Mouse (Mus musculus) spleen, postnatal 10 days (tissue): ENCODE results near the gene Gm17482.

Experiments
- DNase-seq, 2 experiments: peaks; one replicate each; pipeline ENCODE4 v3.0.0; 2021 to 2022; ENCODE audit warnings: low spot score in 2 of 2

The Gm17482 gene

DNA sequence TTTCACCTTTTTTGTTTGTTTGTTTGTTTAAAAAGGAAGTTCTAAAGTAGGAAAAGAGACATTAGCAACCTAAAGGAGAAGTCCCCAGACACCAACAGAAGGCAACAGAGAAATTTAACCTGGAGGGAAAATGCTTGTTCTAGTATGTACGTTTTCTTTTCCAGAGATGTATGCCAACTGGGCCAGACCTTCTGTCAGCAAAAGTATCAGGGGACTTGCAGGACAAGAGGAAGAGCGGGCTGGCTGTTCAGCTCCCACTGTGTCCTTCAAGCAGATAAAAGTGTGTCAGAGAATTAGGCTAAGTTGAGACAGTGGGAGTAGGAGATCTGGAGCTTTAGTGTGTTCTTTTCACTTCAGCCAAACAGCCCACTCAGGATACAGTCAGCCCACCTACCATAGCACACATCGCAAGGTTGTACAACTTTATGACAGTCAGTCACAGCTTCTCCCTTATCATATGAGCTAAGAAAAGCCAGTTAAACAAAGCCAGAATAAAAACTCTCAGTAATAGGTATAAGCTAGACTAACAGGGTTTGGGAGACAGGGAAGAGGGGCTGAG, 18.4 kb downstream of the Gm17482 start:
- no peak for DNase-seq

DNA sequence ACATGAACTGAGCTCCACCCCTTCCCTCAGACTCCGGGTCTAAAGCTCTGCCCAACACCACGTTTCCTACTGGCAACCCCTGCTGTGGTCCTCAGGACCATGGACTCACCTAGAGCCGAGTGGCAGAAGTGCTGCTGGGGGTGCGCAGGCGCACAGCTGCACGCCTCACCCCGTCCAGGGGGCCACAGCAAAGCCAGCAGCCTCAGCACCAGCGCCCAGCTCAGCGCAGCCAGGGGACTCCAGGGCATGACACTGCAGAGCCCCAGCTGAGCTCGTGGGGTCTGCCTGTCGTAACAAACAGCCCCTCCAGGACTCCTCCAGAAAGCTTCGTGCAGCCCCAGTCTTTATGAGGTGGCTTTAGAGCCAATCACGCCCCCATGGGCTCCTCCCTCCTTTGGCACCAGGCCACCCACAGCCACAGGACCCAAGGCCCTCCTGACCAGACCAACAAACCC, 24.4 kb downstream of the Gm17482 start:
- no peak for DNase-seq

DNA sequence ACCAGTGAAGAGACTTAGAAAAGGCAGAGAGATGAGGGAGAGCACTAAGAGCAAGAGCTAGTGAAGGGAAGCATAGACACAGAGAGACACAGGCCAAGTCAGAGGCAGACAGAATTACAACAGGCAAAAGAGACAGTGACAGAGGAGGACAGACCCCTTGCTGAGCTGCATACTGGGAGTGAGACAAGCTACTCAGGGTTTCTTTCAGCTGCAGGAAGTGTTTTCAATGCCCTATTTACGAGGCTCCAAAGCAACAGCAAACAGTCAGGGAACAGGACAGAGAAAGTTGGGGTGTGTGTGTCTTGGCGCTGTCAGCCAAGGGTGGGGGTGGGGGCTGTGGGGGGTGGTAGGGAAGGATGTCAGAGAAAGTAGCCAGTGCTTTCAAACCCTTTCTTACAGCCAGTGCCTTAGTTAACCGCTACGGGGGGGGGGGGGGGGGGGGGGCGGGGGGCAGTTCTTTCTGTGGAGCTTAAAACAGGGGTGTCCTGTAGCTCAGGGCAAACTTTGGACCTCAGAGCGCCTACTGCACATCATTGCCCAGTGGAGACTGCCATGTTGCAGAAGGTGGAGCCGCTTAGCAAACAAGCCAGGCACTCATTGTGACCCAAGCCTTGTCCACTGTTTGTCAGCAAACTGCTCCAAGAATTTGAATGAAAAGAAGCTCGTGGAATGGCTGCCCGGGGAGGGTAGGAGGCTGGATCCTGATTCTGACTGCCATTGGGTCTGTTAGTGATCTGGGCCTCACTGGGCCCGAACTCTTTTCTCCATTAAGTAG, 25.1 kb downstream of the Gm17482 start, which contains the start of gene Timp4:
Timp4 (minus strand) TSS at position 107 of the 775 bp plus-strand sequence.
- DNase-seq = no peak

DNA sequence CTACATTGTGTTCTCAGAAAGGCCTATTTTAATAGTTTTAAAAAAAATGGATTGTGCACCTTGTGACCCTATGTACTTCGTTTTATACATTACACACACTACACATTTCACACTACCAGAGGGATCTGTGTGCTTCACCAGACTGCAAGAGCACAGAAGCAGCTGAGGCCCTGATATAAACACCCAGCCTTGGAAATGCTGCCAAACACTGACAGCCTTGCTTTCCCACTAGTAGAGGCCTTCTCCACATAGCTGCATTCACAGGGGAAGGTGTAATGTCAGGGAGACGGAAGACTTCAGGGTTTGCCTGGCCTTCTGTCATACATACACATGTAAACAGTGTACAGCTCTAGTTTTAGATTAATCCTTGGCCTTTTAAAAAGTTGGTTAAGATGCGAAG, 28.0 kb downstream of the Gm17482 start:
- DNase-seq = no peak

DNA sequence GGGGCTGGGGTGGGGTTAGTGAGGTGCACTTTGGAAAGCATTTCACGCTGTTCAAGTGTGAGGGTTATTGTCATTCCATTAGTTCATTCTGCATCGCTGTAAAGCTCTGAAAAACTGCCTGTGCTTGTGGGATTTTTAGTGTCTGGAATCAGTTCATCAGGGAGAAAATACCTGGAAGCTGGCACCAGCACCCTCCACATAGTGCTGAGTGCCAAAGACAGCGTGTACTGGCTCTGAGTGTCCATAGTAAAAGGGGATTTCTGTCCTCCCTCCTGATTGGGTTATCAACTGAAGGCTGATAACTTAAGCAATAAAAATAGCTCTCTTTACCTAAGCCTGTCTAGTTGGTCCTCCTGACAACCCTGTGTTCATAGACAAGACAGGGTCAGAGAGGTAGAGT, 33.4 kb downstream of the Gm17482 start:
- DNase-seq = no peak

DNA sequence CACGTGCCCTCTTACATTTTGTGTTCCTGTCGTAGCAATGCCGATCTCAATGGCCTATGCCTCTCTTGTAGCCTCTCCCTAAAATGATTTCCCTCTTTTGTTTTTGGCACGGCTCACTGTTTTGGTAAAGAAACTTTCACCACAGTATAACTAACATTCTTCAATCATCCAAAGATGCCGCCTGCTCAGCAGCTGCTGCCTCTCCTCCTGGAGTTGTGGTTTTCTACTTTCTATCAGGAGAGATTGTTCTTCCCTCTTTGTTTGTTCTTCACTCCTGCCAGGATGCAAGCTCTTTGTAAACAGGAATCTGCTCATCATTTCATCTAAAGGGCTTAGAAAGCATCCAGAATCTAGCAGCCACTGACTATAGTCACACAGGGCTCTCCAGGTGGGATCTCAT, 39.6 kb downstream of the Gm17482 start:
- no peak for DNase-seq

DNA sequence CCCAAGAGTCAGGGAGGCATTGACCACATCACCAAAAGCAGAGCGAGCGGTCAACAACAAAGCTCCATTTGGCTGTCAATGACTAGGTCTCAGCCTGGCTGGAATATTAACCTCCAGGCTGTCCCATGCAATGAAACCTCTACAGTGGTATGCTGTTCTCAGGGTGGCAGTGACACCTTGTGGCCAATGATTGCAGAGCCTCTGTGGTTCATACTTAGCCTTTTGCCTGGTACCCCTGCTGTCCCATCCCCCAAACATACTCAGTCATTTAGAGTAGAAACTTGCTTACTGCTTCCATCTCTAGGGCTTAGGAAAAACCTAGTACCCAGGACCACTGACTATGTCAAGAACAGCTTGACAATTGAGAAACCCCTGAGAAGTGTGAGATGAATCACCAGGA, 40.8 kb downstream of the Gm17482 start:
- DNase-seq = peak in 1 of 2 experiments; percentile 43

DNA sequence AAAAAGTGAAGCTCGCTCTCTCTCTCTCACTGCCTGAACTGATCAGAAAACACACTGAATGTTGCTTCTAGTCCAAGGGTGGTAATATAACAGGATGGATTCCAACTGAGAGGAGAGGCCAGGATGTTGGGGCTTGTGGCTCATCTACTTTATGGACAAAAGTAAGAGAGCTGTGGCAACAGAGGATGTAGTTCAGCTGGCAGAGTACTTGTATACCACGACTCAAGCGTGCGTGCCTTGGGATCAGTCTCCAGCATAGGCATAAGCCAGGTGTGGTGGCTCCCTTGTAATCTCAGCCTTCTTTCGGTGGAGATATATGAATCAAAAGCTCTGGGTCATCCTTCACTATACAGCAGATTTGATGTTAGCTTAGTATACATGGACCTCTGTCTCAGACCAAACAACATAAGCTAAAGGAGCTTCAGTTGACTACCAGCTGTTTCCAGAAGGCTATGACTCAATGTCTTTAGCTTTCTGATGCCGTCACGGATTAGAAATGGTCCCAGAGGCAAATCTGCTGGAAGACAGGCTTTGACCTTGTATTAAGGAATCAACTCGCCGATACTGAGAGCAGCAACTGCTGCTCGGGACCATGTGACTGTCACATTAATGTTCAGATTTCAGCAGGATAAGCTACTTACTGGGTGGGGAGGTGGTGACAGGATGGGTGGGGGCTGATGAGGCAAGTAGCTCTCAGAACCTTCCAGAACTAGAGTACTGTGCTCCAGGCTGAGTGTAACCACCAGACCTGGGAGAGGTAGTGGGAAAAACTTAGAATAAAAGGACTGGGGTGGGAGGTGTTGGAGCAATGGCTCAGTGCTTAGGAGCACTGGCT, 41.6 kb downstream of the Gm17482 start:
- DNase-seq = no peak

DNA sequence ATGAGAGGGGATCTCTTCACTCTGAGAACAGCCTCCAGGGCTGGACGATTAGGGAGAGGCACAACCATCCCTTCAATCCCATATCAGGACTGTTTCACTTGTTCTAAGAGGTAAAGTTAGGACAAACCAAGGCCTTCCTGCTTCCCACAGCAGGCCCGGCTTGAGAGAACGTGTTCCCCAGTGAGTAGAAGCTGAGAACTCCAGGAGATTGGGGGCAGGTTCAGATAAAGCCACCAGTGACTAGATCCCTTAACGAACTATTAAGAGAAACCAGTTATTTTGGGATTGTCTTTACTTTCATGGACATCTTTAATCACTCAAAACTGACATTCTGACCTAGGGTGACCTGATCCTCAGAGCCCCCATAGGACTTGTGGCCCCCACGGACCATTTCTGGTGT, 42.4 kb downstream of the Gm17482 start:
- no peak for DNase-seq

DNA sequence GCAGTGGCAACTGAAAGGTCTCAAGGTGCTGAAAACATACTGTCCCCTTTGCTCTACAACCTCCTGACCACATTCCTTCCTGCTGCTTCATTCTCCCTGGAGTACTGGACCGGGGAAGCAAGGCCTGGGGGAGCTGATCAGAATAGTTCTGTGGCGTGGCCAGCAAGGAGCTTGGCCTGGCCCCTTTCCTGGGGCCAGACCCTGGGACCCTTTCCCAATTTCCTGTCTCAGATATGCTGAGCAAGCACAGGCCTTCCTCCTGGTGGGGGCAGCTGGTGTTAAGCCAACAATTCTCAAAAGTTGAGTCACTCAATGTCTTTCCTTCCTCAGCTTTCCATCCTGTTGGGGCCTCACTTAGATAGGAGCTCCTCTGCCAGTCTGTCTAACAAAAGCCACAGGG, 42.9 kb downstream of the Gm17482 start:
- DNase-seq = no peak

DNA sequence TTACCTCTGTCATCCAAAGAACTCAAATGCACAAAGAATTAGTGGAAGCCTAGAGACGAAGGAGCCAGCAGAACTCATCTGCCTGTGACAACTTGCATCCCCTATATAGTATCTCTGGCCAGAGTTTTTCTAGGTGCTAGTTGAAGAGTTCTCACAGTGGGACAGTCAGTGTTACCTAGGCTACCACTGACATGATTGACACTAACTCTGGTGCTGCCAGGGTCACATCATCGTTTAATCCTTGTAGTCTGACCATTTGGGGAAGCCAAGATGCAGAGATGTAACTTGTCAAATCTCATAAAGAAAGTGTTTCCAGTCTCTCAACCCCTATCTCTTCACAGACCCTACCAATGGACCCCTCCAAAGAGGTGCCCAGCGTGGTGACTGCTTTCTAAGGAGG, 44.2 kb downstream of the Gm17482 start:
- DNase-seq = no peak

DNA sequence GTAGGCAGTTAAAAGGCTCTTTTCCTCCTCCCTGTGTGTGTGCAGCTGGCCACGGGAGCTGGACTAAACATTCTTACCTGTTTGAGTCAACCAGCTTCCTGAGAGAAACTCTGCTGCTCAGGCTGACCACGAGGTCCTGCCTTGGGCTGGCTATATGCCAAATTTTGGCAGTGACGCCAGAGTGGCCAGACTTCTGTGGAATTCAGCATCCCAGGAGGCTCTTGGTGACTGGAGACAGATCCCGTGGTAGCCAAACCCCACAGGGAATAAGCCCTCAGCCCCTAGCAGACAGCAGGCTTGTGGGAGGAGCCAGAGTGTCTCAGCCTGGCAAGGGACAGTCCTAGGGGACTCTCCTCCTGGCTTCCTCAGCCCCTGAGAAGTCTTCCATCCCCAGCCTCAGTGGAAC, 44.7 kb downstream of the Gm17482 start:
- no peak for DNase-seq

DNA sequence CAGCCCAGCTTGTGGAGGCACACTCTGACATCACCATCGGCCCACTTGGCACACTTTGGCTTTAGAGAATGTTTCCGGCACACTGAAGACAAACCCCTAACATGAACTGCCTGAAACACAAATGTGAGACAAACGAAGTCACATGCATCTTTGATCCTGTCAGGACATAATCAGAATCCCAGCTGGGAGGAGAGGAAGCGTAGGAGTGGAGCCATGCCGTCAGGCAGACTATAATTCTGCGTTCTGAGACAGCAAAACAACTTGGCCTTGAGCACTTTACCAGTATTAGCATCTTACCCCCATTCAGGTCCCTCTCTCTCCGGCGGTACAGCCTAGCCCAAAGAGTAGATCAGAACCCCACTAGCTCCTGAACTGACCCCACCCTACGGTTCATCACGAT, 46.2 kb downstream of the Gm17482 start:
- no peak for DNase-seq

DNA sequence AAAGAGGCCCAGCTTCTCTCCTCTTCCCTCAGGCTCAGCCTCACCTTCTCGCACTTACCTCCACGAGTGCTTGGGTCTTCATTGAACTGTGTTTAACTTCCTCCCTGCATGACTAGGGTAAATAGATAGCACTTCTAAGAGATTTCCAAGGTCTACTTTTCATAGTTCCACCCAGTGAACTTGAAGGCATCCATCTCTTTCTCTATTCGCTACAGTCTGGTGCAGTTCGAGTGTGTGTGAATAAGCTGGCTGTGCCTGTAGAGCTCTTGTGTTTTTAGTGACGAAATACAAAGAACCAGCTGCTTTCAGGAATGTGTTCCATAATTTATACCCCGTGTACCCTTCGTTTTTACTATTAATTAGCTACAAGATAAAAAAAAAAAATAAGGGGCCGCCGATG, 47.6 kb downstream of the Gm17482 start:
- DNase-seq = no peak

DNA sequence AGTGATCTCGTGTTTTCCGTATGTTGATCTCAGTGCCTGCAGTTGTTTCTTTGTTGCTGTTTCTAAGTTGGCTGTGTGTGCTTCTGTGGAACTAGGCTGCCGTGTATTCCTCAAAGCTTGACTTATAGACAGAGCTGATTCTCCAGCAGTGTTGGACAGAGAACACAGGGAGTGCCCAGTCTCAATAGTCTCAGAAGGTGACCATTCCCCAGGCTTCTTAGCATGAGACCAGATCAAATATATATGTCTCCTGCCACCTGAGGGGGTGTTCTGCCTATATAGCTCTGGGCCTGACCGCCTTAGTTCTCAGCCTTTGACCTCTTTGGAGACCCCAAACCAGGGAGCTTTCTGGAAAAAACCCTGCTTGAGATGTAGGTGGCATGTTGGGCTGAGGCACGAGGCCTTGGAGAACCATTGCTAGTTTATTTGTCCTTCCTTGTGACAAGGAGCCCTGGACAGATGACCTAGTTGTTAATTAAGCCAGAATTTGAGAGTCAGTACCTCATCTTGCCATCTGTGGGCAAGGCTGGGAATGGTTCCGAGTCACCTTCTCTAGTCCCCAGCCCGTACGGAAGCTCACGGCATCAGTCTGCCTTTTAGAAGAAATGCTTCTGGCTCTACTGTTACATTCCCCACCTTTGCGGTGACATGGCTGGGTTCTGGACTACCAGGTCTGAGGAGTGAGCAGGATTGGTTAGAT, 48.1 kb downstream of the Gm17482 start:
- no peak for DNase-seq

DNA sequence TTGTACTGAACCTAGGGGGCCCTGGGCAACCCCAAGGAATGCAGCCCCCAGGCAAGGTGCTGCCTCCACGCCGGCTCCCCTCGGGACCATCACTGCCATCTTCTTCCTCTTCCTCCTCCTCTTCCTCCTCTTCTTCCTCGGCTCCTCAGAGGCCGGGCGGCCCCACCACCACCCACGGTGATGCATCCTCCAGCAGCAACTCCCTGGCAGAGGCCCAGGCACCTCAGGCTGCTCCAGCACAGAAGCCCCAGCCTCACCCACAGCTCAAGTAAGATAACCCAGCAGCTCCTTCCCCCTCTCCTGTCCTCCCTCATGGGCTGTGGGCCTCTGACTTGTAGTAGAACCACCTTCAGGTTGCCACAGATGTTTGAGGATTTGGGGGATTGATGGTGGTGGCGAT, 50.9 kb downstream of the Gm17482 start:
- DNase-seq = no peak

DNA sequence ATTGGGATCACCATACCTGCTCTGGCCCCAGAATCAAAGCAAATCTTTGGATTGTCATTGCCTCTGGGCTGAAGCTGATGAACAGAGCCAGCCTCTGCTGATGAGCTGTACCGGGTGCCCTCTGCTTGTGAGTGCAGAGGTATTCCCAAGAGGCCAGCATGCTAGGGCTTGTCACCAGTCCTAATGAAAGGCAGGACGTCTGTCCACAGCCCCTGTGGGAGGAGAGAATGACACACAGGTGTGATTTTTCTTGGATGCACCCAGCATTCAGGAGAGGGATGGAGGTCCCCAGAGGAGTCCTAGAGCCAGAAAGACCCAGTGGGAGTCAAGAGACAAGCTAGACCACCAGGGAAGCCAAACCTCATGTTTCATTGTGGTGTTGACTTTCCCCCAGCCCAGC, 52.5 kb downstream of the Gm17482 start:
- DNase-seq = no peak

DNA sequence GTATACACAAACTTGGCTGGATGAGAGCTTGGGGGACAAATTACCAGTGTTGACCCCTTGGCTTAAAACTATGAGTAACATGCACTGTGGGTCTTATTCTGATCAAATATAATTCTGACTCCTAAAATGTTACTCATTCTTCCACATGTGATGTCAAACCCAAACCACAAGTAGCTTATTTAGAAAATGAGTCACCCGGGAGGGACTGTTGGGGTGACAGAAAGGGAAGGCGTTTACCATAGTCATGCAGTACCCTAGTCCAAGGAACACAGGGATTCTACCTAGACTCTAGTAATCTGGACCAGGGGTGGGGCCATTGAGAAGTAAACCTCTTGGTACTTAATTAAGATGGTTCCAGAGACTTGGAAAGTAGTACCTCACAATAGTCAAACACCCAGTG, 57.0 kb downstream of the Gm17482 start:
- no peak for DNase-seq

DNA sequence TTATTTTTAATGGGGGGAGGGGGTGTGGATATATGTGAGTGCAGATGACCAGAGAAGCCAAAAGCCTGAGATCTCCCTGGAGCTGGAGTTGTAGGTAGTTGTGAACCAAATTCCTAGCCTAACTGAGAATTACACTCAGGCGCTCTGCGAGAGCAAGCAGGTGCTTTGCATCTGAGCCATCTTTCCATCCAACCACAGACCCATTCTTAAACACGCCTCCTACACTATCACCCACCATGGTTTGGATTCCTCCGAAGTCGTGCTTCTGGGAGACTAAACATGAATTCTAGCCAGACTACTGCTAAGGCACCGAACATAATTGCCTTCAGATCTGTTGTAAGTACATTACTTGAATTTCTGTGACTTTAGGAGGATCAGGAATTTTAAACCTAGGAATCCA, 59.3 kb downstream of the Gm17482 start:
- DNase-seq = no peak

DNA sequence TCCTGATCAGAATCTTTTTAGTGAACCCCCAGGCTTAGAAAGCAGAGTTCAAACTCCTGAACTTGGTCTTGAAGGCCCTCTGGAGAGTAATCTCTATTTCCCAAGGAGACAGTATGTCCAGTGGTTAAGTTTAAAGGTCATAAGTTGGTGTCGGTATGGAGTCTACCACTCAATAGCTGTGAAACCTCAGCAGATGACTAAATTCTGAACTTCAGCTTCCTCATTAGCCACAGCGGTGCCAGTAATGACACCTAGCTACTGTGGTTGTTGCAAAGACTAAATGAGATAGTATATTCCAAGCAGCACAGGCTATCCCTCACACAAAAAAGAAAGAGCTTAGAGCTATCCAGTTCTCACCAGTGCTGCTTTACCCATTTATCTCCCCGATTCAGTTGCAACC, 61.1 kb downstream of the Gm17482 start:
- DNase-seq = no peak

DNA sequence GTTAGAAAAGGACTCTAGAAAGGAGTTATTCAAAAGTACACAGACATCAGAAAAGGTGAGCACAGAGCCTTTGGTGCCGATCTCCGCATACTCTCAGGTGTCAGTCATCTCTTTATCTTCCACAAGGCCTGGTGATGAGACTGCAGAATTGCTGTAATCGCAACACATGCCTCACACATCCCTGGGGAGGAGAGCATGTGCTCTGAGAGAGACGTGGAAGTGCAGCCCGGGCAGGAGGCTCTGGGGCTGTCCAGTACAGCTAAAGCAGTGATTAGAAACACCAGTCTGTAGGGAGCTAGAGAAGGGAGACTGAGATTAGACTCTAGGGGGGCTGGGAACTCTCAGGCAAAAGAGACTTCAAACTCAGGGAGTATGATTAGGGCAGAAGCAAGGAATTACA, 63.4 kb downstream of the Gm17482 start:
- DNase-seq = no peak

DNA sequence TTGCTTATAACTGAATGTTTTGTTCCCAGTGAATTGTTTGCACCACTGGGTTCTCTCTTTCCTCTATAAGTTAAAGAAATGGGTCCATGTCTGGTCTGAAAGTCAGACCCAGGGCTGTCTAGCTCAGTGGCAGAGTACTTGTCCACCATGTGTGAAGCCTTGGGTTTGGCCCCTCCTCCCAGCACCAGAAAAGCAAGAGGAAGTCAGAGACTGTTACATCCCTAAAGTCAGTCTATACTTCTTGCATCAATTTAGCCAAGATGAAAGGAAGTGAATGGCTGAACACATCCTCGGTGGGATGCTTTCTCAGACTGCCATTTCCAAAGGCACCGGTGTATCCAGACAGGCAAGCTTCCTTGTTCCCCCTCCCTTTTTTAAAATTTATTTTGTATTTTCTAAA, 63.9 kb downstream of the Gm17482 start:
- DNase-seq = no peak
